Mouse (Mus musculus): ENCODE data around the gene Ccdc90b. TPM values are rescaled to one million over a fixed set of nuclear protein-coding genes. Genes with fewer than 3 reads are reported as not detected.

The Ccdc90b gene
- polyA plus RNA-seq (2017; shearing (Covaris generic)): 10 to 100 TPM; 14.6 to 14.9 TPM

GRCm38 (mm10) chr7:92560986-92561876, at the start of gene Ccdc90b:
Ccdc90b (plus strand) TSS chr7:92561149.

Other genes with a start within 250 kb of the Ccdc90b start
- gene Ankrd42, start 76.0 kb downstream of the Ccdc90b start, polyA plus RNA-seq (2017; shearing (Covaris generic)): under 1 TPM; 0.13 to 0.65 TPM
- 10 to 100 TPM; 39.3 to 55.8 TPM for gene Pcf11, start 108.8 kb downstream of the Ccdc90b start, polyA plus RNA-seq (2017; shearing (Covaris generic))
- gene Rab30, start 180.5 kb downstream of the Ccdc90b start, polyA plus RNA-seq (2017; shearing (Covaris generic)): 1 to 10 TPM in 1 of 2 experiments, under 1 TPM in 1; 0.60 to 4.0 TPM

All from inflammation-experienced regulatory T-cells (primary cell).